Mouse (Mus musculus): ENCODE results near the gene Socs7. TPM values are rescaled to one million over a fixed set of nuclear protein-coding genes. Genes with fewer than 3 reads are reported as not detected.

Socs7 gene
- polyA plus RNA-seq, 1 experiment, result 4.6 TPM

DNA sequence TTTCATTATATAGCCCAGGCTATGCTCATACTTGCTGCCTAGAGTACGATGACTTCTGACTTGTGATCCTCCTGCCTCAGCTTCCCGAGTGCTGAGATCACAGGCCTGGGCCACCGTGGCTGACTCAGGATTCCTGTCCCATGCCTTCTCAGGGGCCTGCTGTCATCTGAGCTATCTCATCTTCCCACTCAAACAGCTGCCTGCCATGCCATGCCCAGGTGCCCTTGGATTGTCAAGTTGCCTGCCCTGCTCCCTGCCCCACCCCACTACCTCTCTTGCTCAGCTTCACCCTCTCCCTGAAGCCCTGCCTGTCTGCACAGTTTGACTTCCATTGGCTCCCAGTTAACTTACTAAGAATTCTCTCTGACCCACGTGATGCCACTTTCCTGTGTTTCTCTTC, 48.6 kb downstream of the Socs7 start:
- Histone ChIP-seq H3K4me3 (ENCODE audit: low read depth, low read length) (no peak overlapping the region), H3K4me1 (ENCODE audit: control insufficient read depth, insufficient read depth, insufficient read length, low read length) (peaks cover 6% of the 10 kb centered on the region), H3K27me3 (ENCODE audit: control insufficient read depth, insufficient read depth, low read length) (peaks cover 13% of the 10 kb centered on the region), H3K36me3 (ENCODE audit: control insufficient read depth, insufficient read depth, low read length) (no peaks in the 10 kb centered on the region), H3K27ac (ENCODE audit: insufficient read depth, low read depth, low read length) (no peak overlapping the region)
- 82% methylated on average over 4 of the region's 4 CpGs for WGBS
- TF ChIP-seq CTCF (IDR thresholded peaks at IDR 0.05; ENCODE audit: extremely low read depth, insufficient read length, insufficient replicate concordance, low read depth, low read length) (no peak), POLR2A (IDR thresholded peaks at IDR 0.05; ENCODE audit: low read depth, low read length) (no peak)

DNA sequence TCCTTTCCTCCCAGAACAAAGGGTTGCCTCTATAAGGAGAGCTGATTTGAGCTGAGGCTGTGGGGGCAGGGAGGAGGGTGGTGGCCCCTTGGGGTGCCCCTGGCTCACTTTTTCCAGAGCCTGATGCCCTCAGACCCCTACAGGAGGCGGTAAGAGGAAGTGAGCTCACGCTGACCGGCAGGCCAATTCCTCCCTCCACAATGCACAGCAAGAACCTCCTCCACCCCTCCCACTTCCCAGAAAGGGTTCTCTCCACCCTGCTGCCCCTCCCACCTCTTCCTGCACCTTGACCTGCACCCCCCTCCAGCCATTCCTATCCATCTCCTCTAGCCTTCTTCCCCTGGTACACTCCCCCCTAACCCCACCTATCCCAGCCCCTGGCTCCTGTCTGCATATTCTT, 49.8 kb downstream of the Socs7 start:
- TF ChIP-seq POLR2A (IDR thresholded peaks at IDR 0.05; ENCODE audit: low read depth, low read length) (no peak), CTCF (IDR thresholded peaks at IDR 0.05; ENCODE audit: extremely low read depth, insufficient read length, insufficient replicate concordance, low read depth, low read length) (no peak)
- H3K4me1 ChIP-seq (ENCODE audit: control insufficient read depth, insufficient read depth, insufficient read length, low read length), result peaks cover 3% of the 10 kb centered on the region
- H3K27me3 ChIP-seq (ENCODE audit: control insufficient read depth, insufficient read depth, low read length), result peaks cover 8% of the 10 kb centered on the region
- no peak overlapping the region for H3K4me3 ChIP-seq (ENCODE audit: low read depth, low read length)
- no peaks in the 10 kb centered on the region for H3K36me3 ChIP-seq (ENCODE audit: control insufficient read depth, insufficient read depth, low read length)
- no peak overlapping the region for H3K27ac ChIP-seq (ENCODE audit: insufficient read depth, low read depth, low read length)
- WGBS, result 13% methylated on average over 3 of the region's 3 CpGs

DNA sequence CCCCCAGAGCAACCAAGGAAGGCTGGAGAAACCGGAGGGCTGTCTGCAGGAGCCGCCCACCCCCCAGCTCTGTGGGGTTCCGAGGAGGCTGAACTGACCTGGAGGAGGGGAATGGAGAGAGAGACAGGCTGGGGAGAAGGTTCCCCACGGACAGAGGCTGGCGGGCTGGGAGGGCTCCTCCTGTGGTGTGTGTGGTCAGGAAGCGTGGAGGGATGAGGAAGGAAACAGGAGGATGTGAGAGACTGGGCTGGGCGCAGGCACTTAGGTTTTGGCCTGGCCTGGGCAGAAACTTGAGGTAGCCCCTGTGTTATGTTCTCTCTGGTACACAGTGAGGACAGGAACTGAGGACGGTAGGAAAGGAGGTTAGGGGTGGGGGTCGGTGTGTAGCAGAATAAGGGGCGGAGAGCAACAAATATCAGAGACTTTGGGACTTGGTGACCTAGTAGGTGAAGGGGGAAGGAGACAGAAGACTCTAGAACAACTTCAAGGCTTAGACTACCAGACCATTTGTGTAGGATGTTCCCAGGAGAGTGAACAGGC, 50.5 kb downstream of the Socs7 start:
- H3K27ac ChIP-seq (ENCODE audit: insufficient read depth, low read depth, low read length), result no peak overlapping the region
- no peak for TF ChIP-seq CTCF (IDR thresholded peaks at IDR 0.05; ENCODE audit: extremely low read depth, insufficient read length, insufficient replicate concordance, low read depth, low read length)
- no peak for TF ChIP-seq POLR2A (IDR thresholded peaks at IDR 0.05; ENCODE audit: low read depth, low read length)
- 76% methylated on average over 10 of the region's 10 CpGs for WGBS
- peaks cover 8% of the 10 kb centered on the region for H3K27me3 ChIP-seq (ENCODE audit: control insufficient read depth, insufficient read depth, low read length)
- no peaks in the 10 kb centered on the region for H3K36me3 ChIP-seq (ENCODE audit: control insufficient read depth, insufficient read depth, low read length)
- no peak overlapping the region for H3K4me3 ChIP-seq (ENCODE audit: low read depth, low read length)
- H3K4me1 ChIP-seq (ENCODE audit: control insufficient read depth, insufficient read depth, insufficient read length, low read length), result peaks cover 3% of the 10 kb centered on the region

DNA sequence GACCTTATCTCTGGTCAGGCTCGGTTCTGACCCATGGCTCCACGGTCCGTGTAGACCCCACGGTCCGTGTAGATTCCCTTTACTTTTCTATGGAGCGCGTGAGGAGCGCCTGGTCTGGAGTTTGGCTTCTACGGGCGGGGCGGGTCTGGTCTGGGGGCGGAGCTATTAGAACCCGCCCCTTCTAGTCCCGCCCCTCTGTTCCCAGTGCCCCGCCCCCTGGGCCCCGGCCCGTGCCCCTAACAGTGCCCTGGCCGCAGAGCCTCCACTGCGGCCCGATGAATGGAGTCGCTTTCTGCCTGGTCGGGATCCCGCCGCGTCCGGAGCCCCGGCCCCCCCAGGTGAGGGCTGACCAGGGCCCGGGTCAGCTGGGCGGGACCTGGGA, 53.0 kb downstream of the Socs7 start, which contains the start of gene Arhgap23:
Gene Arhgap23, plus strand, starts transcription at position 204 of the 382 bp plus-strand sequence.
- H3K4me1 ChIP-seq (ENCODE audit: control insufficient read depth, insufficient read depth, insufficient read length, low read length), result peaks cover 3% of the 10 kb centered on the region
- peaks cover 8% of the 10 kb centered on the region for H3K27me3 ChIP-seq (ENCODE audit: control insufficient read depth, insufficient read depth, low read length)
- H3K27ac ChIP-seq (ENCODE audit: insufficient read depth, low read depth, low read length), result no peak within 1 kb of the TSS
- no peaks in the 10 kb centered on the region for H3K36me3 ChIP-seq (ENCODE audit: control insufficient read depth, insufficient read depth, low read length)
- TF ChIP-seq CTCF (IDR thresholded peaks at IDR 0.05; ENCODE audit: extremely low read depth, insufficient read length, insufficient replicate concordance, low read depth, low read length) (no peak), POLR2A (IDR thresholded peaks at IDR 0.05; ENCODE audit: low read depth, low read length) (no peak)
- under 1% methylated on average over 29 of the region's 29 CpGs for WGBS
- H3K4me3 ChIP-seq (ENCODE audit: low read depth, low read length), result peak within 1 kb of the TSS; percentile 69

DNA sequence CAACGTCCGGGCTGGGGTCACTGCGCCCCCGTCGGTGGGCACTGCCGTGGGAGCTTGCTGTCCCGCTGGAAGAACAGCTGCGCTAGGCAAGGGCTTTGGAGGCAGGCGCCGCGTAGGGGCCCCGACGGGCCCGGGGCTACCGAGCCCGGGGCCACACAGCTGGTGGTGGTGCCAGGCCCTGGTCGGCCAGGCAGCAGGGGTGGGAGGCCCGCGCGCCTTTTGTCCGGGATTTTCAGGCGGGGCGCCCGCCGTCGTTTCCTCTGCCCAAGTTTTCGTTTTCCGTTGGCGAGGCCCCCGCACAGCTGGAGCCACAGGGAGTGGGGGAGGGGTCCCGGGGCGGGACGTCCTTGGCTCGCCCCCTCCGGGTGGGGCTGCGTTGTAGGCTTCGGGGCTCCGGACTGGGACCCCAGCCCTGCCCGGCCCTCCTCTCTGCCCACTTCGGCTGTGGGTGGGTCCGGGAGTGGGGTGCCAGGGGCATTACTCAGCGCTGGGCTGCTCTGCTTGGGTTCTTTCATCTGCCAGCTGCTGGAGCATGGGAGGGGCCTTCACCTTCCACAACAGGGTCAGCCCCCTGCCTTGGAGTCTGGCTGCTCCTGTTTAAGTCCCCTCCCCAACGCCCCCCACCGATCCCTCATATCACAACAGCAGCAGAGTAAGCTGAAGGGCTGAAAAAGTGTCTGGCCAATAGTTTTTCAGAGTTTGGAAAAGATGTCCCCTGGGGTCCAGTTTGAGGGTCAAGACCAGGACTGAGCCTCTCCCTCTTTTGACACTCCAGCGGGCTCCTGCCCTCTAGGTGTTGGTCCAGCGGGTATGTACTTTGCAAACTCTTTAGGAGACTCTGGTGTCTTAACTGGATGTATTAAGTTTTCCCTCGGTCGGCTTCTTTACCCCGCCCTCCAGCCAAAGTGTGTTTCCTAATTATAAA, 53.6 kb downstream of the Socs7 start:
- H3K36me3 ChIP-seq (ENCODE audit: control insufficient read depth, insufficient read depth, low read length), result no peaks in the 10 kb centered on the region
- H3K4me1 ChIP-seq (ENCODE audit: control insufficient read depth, insufficient read depth, insufficient read length, low read length), result peaks cover 3% of the 10 kb centered on the region
- TF ChIP-seq POLR2A (IDR thresholded peaks at IDR 0.05; ENCODE audit: low read depth, low read length) (no peak), CTCF (IDR thresholded peaks at IDR 0.05; ENCODE audit: extremely low read depth, insufficient read length, insufficient replicate concordance, low read depth, low read length) (no peak)
- H3K27ac ChIP-seq (ENCODE audit: insufficient read depth, low read depth, low read length), result no peak overlapping the region
- H3K4me3 ChIP-seq (ENCODE audit: low read depth, low read length), result peak overlapping the region; percentile 69
- WGBS, result 4% methylated on average over 49 of the region's 49 CpGs
- peaks cover 8% of the 10 kb centered on the region for H3K27me3 ChIP-seq (ENCODE audit: control insufficient read depth, insufficient read depth, low read length)

DNA sequence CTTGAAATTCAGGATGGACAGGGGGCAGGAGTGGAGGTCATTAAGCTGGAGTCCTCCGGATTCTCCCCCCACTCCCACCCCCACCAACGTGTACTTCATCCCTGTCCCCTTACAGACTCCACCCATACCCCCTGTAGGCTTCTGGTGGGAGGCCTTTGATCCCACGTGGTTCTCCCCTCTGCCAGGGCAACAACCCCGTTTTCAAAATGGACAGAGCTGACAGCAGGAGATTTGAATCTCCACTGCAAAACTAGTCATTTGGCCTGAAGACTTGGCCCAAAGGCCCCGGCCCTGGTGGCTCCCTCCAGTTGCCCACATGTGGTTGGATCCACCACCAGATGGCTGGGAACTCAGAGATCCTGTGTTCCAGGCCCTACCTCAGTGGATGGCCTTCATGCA, 54.3 kb downstream of the Socs7 start:
- no peaks in the 10 kb centered on the region for H3K36me3 ChIP-seq (ENCODE audit: control insufficient read depth, insufficient read depth, low read length)
- H3K27me3 ChIP-seq (ENCODE audit: control insufficient read depth, insufficient read depth, low read length), result peaks cover 8% of the 10 kb centered on the region
- TF ChIP-seq CTCF (IDR thresholded peaks at IDR 0.05; ENCODE audit: extremely low read depth, insufficient read length, insufficient replicate concordance, low read depth, low read length), result no peak
- TF ChIP-seq POLR2A (IDR thresholded peaks at IDR 0.05; ENCODE audit: low read depth, low read length), result no peak
- no peak overlapping the region for H3K27ac ChIP-seq (ENCODE audit: insufficient read depth, low read depth, low read length)
- no peak overlapping the region for H3K4me3 ChIP-seq (ENCODE audit: low read depth, low read length)
- WGBS, result 25% methylated on average over 5 of the region's 5 CpGs
- peaks cover 3% of the 10 kb centered on the region for H3K4me1 ChIP-seq (ENCODE audit: control insufficient read depth, insufficient read depth, insufficient read length, low read length)

DNA sequence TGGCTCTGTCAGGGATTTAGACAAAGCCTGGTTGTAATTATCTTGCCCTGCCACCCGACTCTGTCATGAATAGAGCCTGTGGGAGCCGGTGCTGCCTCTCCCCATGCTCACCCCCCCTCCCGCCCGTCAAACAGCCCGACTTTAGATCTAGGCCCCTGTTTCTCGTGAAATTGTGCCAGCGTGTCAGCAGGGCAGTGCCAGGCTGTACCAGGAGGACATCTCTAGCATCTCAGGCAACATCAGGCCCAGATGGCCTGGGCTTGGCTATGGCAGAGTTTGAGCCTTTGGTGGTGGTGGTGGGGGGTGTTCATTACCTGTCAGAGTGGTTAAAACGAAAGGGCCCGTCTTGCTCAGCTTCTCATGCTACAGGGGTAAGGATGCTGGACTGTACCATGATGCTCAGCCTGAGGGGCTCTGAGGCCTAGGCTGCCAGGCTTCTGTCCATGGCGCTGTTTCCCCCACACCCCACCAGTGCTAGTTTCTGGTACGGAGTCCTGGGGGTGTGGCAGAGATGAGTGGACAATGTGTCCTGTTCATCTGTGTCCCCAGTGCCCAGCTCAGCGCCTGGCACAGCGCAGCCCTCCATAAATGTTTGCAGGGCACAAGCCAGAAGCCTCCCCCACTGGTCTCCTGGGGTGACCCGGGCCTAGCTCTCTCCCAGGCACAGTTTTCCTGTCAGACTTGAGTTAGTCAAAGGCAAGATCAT, 56.6 kb downstream of the Socs7 start:
- no peak overlapping the region for H3K27ac ChIP-seq (ENCODE audit: insufficient read depth, low read depth, low read length)

More for the DNA sequence above, 56.6 kb downstream of the Socs7 start:
- peaks cover 3% of the 10 kb centered on the region for H3K4me1 ChIP-seq (ENCODE audit: control insufficient read depth, insufficient read depth, insufficient read length, low read length)
- H3K36me3 ChIP-seq (ENCODE audit: control insufficient read depth, insufficient read depth, low read length), result no peaks in the 10 kb centered on the region
- TF ChIP-seq POLR2A (IDR thresholded peaks at IDR 0.05; ENCODE audit: low read depth, low read length), result no peak
- TF ChIP-seq CTCF (IDR thresholded peaks at IDR 0.05; ENCODE audit: extremely low read depth, insufficient read length, insufficient replicate concordance, low read depth, low read length), result no peak
- WGBS, result 79% methylated on average over 14 of the region's 14 CpGs
- H3K4me3 ChIP-seq (ENCODE audit: low read depth, low read length), result no peak overlapping the region
- H3K27me3 ChIP-seq (ENCODE audit: control insufficient read depth, insufficient read depth, low read length), result peaks cover 8% of the 10 kb centered on the region
